Mouse (Mus musculus) stomach, postnatal 0 days (tissue): Measurements from ENCODE around the gene Olfr726. TPM values are rescaled to one million over a fixed set of nuclear protein-coding genes. Genes with fewer than 3 reads are reported as not detected.

ENCODE experiments used
- ATAC-seq: fragments of 200-750 bp; cut with Nextera tagmentation; 2 replicates; pipeline ENCODE4 v1.8.0; 2017; ENCODE audit not compliant: low FRiP score, low TSS enrichment
- DNase-seq: peaks from one replicate; pipeline ENCODE4 v3.0.0-alpha.2; 2016; ENCODE audit warnings: low spot score
- H3K27ac ChIP-seq: fragments of 300-500 bp; sonication (generic); replicated peaks from 2 replicates; pipeline ENCODE4 v1.5.1; 2014; ENCODE audit warnings: mild to moderate bottlenecking, control low read depth
- H3K27me3 ChIP-seq: fragments of 300-500 bp; sonication (generic); 2 replicates; pipeline ENCODE4 v1.6.1; 2014; ENCODE audit warnings: low read length; ENCODE audit not compliant: control insufficient read depth, insufficient read depth
- H3K36me3 ChIP-seq: fragments of 300-500 bp; sonication (generic); 2 replicates; pipeline ENCODE4 v1.6.1; 2014; ENCODE audit warnings: low read length, mixed read lengths; ENCODE audit not compliant: control insufficient read depth, insufficient read depth
- H3K4me1 ChIP-seq: fragments of 300-500 bp; sonication (generic); replicated peaks from 2 replicates; pipeline ENCODE4 v1.6.1; 2014; ENCODE audit warnings: antibody characterized with exemption; ENCODE audit not compliant: control insufficient read depth, insufficient read depth
- H3K4me2 ChIP-seq: fragments of 300-500 bp; sonication (generic); replicated peaks from 2 replicates; pipeline ENCODE4 v1.6.1; 2014; ENCODE audit warnings: low read depth, mild to moderate bottlenecking, control low read depth, moderate library complexity
- H3K4me3 ChIP-seq: fragments of 300-500 bp; sonication (generic); 2 replicates; pipeline ENCODE4 v1.5.1; 2014; ENCODE audit warnings: low read depth, low read length, control low read depth
- H3K9ac ChIP-seq: fragments of 300-500 bp; sonication (generic); 2 replicates; pipeline ENCODE4 v1.6.1; 2014; ENCODE audit warnings: mild to moderate bottlenecking, low read length, control low read depth, mixed read lengths
- H3K9me3 ChIP-seq: fragments of 300-500 bp; sonication (generic); 2 replicates; pipeline ENCODE4 v1.6.1; 2016; ENCODE audit warnings: low read length; ENCODE audit not compliant: control insufficient read depth
- CTCF ChIP-seq: IDR thresholded peaks from 2 replicates; pipeline ENCODE4 v1.5.1; 2016; ENCODE audit warnings: antibody characterized with exemption, low read depth, mild to moderate bottlenecking, moderate library complexity
- EP300 ChIP-seq: optimal IDR thresholded peaks from 2 replicates; pipeline ENCODE3; 2016; ENCODE audit warnings: antibody characterized with exemption
- polyA plus RNA-seq: library from polyadenylated mRNA; unstranded; fragments of >200 nt; fragmentation: Nextera tagmentation; extraction: Ambion mirVana; gene quantifications from 2 replicates; pipeline ENCODE4 v1.2.1, GENCODE M21; 2015

Gene Olfr726
- polyA plus RNA-seq, 1 experiment from 2014 or later = not detected

DNA sequence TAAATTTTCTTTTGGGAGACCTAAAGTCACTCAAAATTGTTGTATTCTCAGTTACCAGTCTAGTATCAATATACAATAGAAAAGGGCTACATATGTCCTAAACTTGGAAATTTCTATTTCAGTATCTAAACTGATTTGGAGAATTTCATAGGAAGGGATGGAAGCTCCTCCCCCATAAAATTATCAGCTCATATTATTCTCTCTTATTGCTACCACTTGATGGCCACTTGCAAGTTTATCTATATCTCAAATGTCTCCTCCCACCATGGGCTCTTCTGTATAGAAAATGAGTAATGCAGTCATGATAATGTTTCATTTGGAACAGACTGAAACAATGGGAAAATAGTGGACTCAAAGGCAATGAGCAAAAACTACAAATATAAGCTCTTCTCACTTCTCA lies 50.5 kb downstream of the Olfr726 start, which contains the start of gene Olfr725:
Gene Olfr725 (minus strand): TSS at position 101 of the 400 bp plus-strand sequence.
- H3K9me3 ChIP-seq = no peaks in the 10 kb centered on the region
- H3K27ac ChIP-seq = no peak within 1 kb of the TSS
- no peak for TF ChIP-seq CTCF
- no peak for TF ChIP-seq EP300
- no peaks in the 10 kb centered on the region for H3K36me3 ChIP-seq
- no peak for DNase-seq
- H3K4me1 ChIP-seq = no peaks in the 10 kb centered on the region
- no peaks in the 10 kb centered on the region for H3K27me3 ChIP-seq
- no peak for ATAC-seq
- H3K9ac ChIP-seq = no peak within 1 kb of the TSS
- H3K4me3 ChIP-seq = no peak within 1 kb of the TSS
- H3K4me2 ChIP-seq = no peak within 1 kb of the TSS

Other genes with a start within 250 kb of the Olfr726 start
- not detected in 2 replicates for gene Olfr722, start 189.0 kb downstream of the Olfr726 start, polyA plus RNA-seq
- gene Olfr723, start 159.2 kb downstream of the Olfr726 start, polyA plus RNA-seq = not detected in 2 replicates
- not detected in 2 replicates for gene Olfr724, start 127.7 kb downstream of the Olfr726 start, polyA plus RNA-seq
- not detected in 2 replicates for gene Olfr725, start 50.6 kb downstream of the Olfr726 start, polyA plus RNA-seq
- gene Olfr727, start 32.2 kb upstream of the Olfr726 start, polyA plus RNA-seq = not detected in 2 replicates
- 0.04 TPM in 1 of 2 replicates, not detected in the other for gene Olfr728, start 51.7 kb upstream of the Olfr726 start, polyA plus RNA-seq
- not detected in 2 replicates for gene Olfr729, start 62.0 kb upstream of the Olfr726 start, polyA plus RNA-seq
- gene Olfr730, start 97.2 kb upstream of the Olfr726 start, polyA plus RNA-seq = not detected in 2 replicates
- not detected in 2 replicates for gene Olfr731, start 150.9 kb upstream of the Olfr726 start, polyA plus RNA-seq
- not detected in 2 replicates for gene Olfr732, start 193.3 kb upstream of the Olfr726 start, polyA plus RNA-seq
- not detected in 2 replicates for gene Olfr733, start 210.6 kb upstream of the Olfr726 start, polyA plus RNA-seq
- gene Olfr734, start 235.8 kb upstream of the Olfr726 start, polyA plus RNA-seq = not detected in 2 replicates